Mouse (Mus musculus) forebrain, embryonic 16.5 days (tissue): Measurements from ENCODE around the gene Camk1d. TPM values are rescaled to one million over a fixed set of nuclear protein-coding genes. Genes with fewer than 3 reads are reported as not detected.

ENCODE experiments used
- ATAC-seq: fragments of 200-750 bp; cut with Nextera tagmentation; 2 replicates; pipeline ENCODE4 v1.8.0; 2017; ENCODE audit warnings: mild to moderate bottlenecking, moderate library complexity
- H3K27ac ChIP-seq: fragments of 300-500 bp; sonication (generic); 2 replicates; pipeline ENCODE4 v1.5.1; 2014; ENCODE audit warnings: low read length, control low read depth
- H3K27me3 ChIP-seq: fragments of 300-500 bp; sonication (generic); replicated peaks from 2 replicates; pipeline ENCODE4 v1.6.1; 2014; ENCODE audit warnings: low read length; ENCODE audit not compliant: control insufficient read depth, insufficient read depth
- H3K36me3 ChIP-seq: fragments of 300-500 bp; sonication (generic); 2 replicates; pipeline ENCODE4 v1.6.1; 2014; ENCODE audit not compliant: control insufficient read depth, insufficient read depth
- H3K4me1 ChIP-seq: fragments of 300-500 bp; sonication (generic); replicated peaks from 2 replicates; pipeline ENCODE4 v1.6.1; 2014; ENCODE audit warnings: low read length; ENCODE audit not compliant: control insufficient read depth, insufficient read depth
- H3K4me2 ChIP-seq: fragments of 300-500 bp; sonication (generic); 2 replicates; pipeline ENCODE4 v1.6.1; 2014; ENCODE audit warnings: mild to moderate bottlenecking, low read length, control low read depth
- H3K4me3 ChIP-seq: fragments of 300-500 bp; sonication (generic); replicated peaks from 2 replicates; pipeline ENCODE4 v1.5.1; 2014; ENCODE audit warnings: mild to moderate bottlenecking, low read length, control low read depth
- H3K9ac ChIP-seq: fragments of 300-500 bp; sonication (generic); replicated peaks from 2 replicates; pipeline ENCODE4 v1.6.1; 2014; ENCODE audit warnings: low read depth, low read length, control low read depth
- H3K9me3 ChIP-seq: fragments of 300-500 bp; sonication (generic); 2 replicates; pipeline ENCODE4 v1.6.1; 2016; ENCODE audit warnings: low read length; ENCODE audit not compliant: control insufficient read depth
- WGBS: fragments of 180-500 bp; shearing (Covaris S2); extraction: QIAGEN DNeasy Blood & Tissue Kit; methylation state at CpG from one replicate; pipeline ENCODE4 v1.1.7; 2014; 5-methylcytosine and 5-hydroxymethylcytosine counted together
- polyA plus RNA-seq: library from polyadenylated mRNA; unstranded; fragments of >200 nt; fragmentation: Nextera tagmentation; extraction: Ambion mirVana; gene quantifications from 2 replicates; pipeline ENCODE4 v1.2.1, GENCODE M21; 2015

Gene Camk1d
- polyA plus RNA-seq, 1 experiment from 2014 or later, result 10.6 TPM

DNA sequence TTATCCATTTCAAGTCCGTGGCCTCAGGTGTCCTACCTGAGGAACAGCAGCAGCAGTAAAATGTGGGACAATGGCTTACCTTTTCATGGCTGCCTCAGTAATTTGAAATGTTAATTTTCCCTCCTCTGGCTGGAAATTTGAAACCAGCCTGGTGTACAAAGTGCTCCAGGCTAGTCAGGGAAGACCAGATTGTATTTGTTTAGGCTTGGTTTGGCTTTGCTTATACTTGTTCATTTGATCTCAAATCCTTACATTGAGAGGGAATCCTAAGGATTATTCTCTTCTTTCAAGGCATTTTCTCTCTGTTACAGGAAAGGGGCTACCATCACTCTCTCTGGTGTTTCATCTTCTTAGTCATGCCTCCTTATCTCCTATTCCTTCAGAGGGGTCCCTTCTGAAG, 236.8 kb downstream of the Camk1d start:
- H3K4me3 ChIP-seq, result no peak overlapping the region
- no peaks in the 10 kb centered on the region for H3K36me3 ChIP-seq
- no peak overlapping the region for H3K4me2 ChIP-seq
- no peaks in the 10 kb centered on the region for H3K9me3 ChIP-seq
- H3K9ac ChIP-seq, result no peak overlapping the region
- H3K4me1 ChIP-seq, result no peaks in the 10 kb centered on the region
- H3K27ac ChIP-seq, result no peak overlapping the region
- ATAC-seq, result no peak
- H3K27me3 ChIP-seq, result no peaks in the 10 kb centered on the region
- 75% methylated on average over 1 of the region's 1 CpGs for WGBS

GRCm38 (mm10) chr2:5469366-5469941, 244.9 kb downstream of the Camk1d start:
- Histone ChIP-seq H3K36me3 (no peaks in the 10 kb centered on the region), H3K9me3 (no peaks in the 10 kb centered on the region)
- 57% methylated on average over 4 of the region's 4 CpGs for WGBS

GRCm38 (mm10) chr2:5467537-5467936, 246.8 kb downstream of the Camk1d start:
- peak; percentile 39; the same call in 1 of the 2 replicates for ATAC-seq
- Histone ChIP-seq H3K27ac (no peak overlapping the region), H3K4me1 (peaks cover 9% of the 10 kb centered on the region; the same call in 1 of the 2 replicates), H3K9ac (no peak overlapping the region), H3K4me3 (no peak overlapping the region), H3K9me3 (no peaks in the 10 kb centered on the region), H3K4me2 (no peak overlapping the region), H3K36me3 (no peaks in the 10 kb centered on the region), H3K27me3 (no peaks in the 10 kb centered on the region)
- 33% methylated on average over 2 of the region's 2 CpGs for WGBS

More at GRCm38 (mm10) chr2:5469366-5469941, 244.9 kb downstream of the Camk1d start:
- no peak overlapping the region for H3K27ac ChIP-seq
- no peak overlapping the region for H3K9ac ChIP-seq
- no peak overlapping the region for H3K4me2 ChIP-seq
- no peak overlapping the region for H3K4me3 ChIP-seq
- H3K27me3 ChIP-seq, result no peaks in the 10 kb centered on the region
- H3K4me1 ChIP-seq, result peaks cover 6% of the 10 kb centered on the region; the same call in 1 of the 2 replicates
- ATAC-seq, result no peak

DNA sequence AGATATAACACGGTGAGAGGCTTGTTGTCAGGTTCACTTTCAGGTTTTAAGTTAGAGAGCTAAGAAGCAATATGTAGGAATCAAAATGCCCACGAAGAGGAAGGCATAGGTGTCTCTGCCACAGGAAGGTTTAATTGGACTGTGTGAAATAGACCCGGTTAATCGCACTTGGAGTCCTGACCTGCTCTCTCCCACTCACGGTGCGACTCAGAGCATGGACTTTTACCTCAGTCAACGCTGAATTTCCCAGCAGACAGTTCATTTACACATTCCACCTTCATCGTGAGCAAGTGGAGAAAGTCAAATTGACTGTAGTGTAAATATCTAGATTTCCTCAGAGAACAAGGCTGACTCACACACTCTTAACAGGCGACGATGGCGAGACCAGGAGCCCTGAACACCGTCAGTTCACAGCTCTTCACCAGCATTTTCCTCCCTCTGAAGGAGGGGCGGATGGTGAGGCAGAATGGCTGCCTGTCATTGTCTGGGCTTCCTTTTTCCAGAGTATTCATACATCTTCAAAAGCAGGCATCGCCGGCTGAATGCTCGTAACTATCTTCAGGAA, 255.6 kb downstream of the Camk1d start:
- no peak for ATAC-seq
- Histone ChIP-seq H3K9me3 (no peaks in the 10 kb centered on the region), H3K4me3 (no peak overlapping the region), H3K27ac (no peak overlapping the region), H3K27me3 (no peaks in the 10 kb centered on the region), H3K4me1 (peaks cover 6% of the 10 kb centered on the region; the same call in 1 of the 2 replicates), H3K36me3 (no peaks in the 10 kb centered on the region), H3K9ac (no peak overlapping the region), H3K4me2 (no peak overlapping the region)
- 81% methylated on average over 16 of the region's 16 CpGs for WGBS

DNA sequence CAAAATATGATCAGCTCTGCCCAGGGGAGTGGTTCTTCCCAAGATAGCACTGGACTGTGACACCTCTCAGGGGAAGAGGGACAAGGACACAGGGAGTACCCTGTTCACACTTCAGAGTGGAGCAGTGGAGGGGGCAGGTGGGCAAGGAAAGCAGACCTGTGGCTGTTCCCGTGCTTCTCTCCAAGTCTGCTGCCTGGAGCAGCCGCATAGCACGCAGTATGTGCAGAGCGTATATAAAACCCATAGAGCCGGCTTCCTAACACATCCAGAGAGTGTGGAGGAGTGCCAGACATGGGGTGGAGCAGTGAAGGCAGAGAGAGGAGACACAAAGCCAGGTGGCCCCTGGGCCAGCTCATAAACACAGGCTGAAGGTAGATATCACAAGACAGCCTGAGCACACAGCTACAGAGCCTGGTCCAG, 256.2 kb downstream of the Camk1d start:
- no peaks in the 10 kb centered on the region for H3K36me3 ChIP-seq
- no peaks in the 10 kb centered on the region for H3K9me3 ChIP-seq
- ATAC-seq, result no peak
- H3K4me3 ChIP-seq, result no peak overlapping the region
- H3K27ac ChIP-seq, result no peak overlapping the region
- no peak overlapping the region for H3K4me2 ChIP-seq
- H3K4me1 ChIP-seq, result peaks cover 6% of the 10 kb centered on the region; the same call in 1 of the 2 replicates
- H3K9ac ChIP-seq, result no peak overlapping the region
- no peaks in the 10 kb centered on the region for H3K27me3 ChIP-seq
- WGBS, result 71% methylated on average over 5 of the region's 5 CpGs

GRCm38 (mm10) chr2:5456108-5456507, 258.2 kb downstream of the Camk1d start:
- Histone ChIP-seq H3K4me2 (no peak overlapping the region), H3K9me3 (no peaks in the 10 kb centered on the region), H3K4me3 (no peak overlapping the region), H3K27me3 (no peaks in the 10 kb centered on the region), H3K4me1 (peaks cover 6% of the 10 kb centered on the region; the same call in 1 of the 2 replicates), H3K27ac (no peak overlapping the region), H3K36me3 (no peaks in the 10 kb centered on the region), H3K9ac (no peak overlapping the region)
- 78% methylated on average over 2 of the region's 2 CpGs for WGBS
- ATAC-seq, result no peak

- WGBS, result 60% methylated on average over 9 of the region's 9 CpGs
- Histone ChIP-seq H3K4me1 (peaks cover 6% of the 10 kb centered on the region; the same call in 1 of the 2 replicates), H3K27ac (no peak overlapping the region), H3K4me3 (no peak overlapping the region), H3K9me3 (no peaks in the 10 kb centered on the region), H3K4me2 (no peak overlapping the region), H3K9ac (no peak overlapping the region), H3K27me3 (no peaks in the 10 kb centered on the region), H3K36me3 (no peaks in the 10 kb centered on the region)
- no peak for ATAC-seq
Observed at GRCm38 (mm10) chr2:5454830-5455229, 259.5 kb downstream of the Camk1d start.

GRCm38 (mm10) chr2:5451654-5452053, 262.7 kb downstream of the Camk1d start:
- no peaks in the 10 kb centered on the region for H3K27me3 ChIP-seq
- H3K4me2 ChIP-seq, result no peak overlapping the region
- H3K4me3 ChIP-seq, result no peak overlapping the region
- no peaks in the 10 kb centered on the region for H3K36me3 ChIP-seq
- H3K9ac ChIP-seq, result no peak overlapping the region
- ATAC-seq, result no peak
- H3K27ac ChIP-seq, result no peak overlapping the region
- 94% methylated on average over 2 of the region's 2 CpGs for WGBS
- H3K9me3 ChIP-seq, result no peaks in the 10 kb centered on the region
- peaks cover 6% of the 10 kb centered on the region; the same call in 1 of the 2 replicates for H3K4me1 ChIP-seq

DNA sequence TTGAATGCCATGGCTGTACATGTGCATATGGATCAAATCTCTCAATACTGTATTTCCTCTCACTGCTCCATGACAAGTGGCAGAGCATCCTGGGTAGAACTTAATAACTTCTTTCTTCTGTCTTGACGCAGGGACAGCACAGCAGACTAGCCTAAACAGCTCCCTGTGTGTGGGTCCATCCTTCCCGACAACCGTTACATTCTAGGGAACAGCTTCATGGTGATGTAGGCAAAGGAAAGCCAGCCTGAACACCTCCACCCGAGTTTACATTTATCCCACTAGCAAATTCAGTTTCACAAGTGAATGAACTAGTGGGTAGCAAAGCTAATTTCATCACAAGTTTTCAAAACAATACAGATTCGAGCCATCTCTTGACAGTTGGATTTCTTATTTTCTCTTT, 269.0 kb downstream of the Camk1d start:
- no peak for ATAC-seq
- Histone ChIP-seq H3K9me3 (no peaks in the 10 kb centered on the region), H3K4me2 (no peak overlapping the region), H3K9ac (no peak overlapping the region), H3K27me3 (no peaks in the 10 kb centered on the region), H3K4me1 (no peaks in the 10 kb centered on the region), H3K36me3 (no peaks in the 10 kb centered on the region), H3K27ac (no peak overlapping the region), H3K4me3 (no peak overlapping the region)
- 88% methylated on average over 5 of the region's 5 CpGs for WGBS
